ENCODE assay signal across 15 mouse cellular contexts in genomic region chr10:40750293-40751047, GRCm38 (mm10).
DNase-seq lines count a peak whose midpoint lies in the region; ATAC-seq and TF ChIP-seq lines count a peak whose summit lies in the region.
"Had no signal": no experiment of that assay in that cellular context is flagged by ENCODE, and none has a peak within 500 bp of the region (broad histone marks: within the 10 kb centered on the region; RNA-seq: fewer than 3 reads in every experiment).

No protein-coding gene starts in this region.

- H3K4me3 ChIP-seq in heart, embryonic 13.5 days = no peak overlapping the region
- H3K4me3 ChIP-seq in heart, embryonic 10.5 days = no peak overlapping the region
- no peak overlapping the region for H3K4me3 ChIP-seq in stomach, embryonic 14.5 days (ENCODE audit: low read depth, low read length)
- H3K4me3 ChIP-seq in stomach, postnatal 0 days (ENCODE audit: low read depth, low read length) = no peak overlapping the region
- no peak overlapping the region for H3K4me3 ChIP-seq in limb, embryonic 12.5 days (replicated peaks)
- no peak overlapping the region for H3K4me3 ChIP-seq in lung, postnatal 0 days (ENCODE audit: low read depth, low read length)
- H3K4me3 ChIP-seq in midbrain, embryonic 16.5 days (ENCODE audit: low read depth, low read length) = no peak overlapping the region
- H3K4me3 ChIP-seq: erythroblast, embryonic 14.5 days; liver, embryonic 13.5 days had no signal

- ATAC-seq in heart, embryonic 13.5 days (ENCODE audit: extremely low read depth, insufficient number of reproducible peaks, low FRiP score, low TSS enrichment) = no peak
- ATAC-seq in stomach, embryonic 14.5 days (ENCODE audit: insufficient number of reproducible peaks, insufficient read depth, low FRiP score, low read depth) = no peak
- ATAC-seq in stomach, postnatal 0 days (ENCODE audit: low FRiP score, low TSS enrichment) = no peak; the same call in 1 of the 2 replicates
- ATAC-seq in limb, embryonic 12.5 days (ENCODE audit: insufficient number of reproducible peaks, insufficient read depth, low FRiP score, low TSS enrichment, low read depth) = no peak
- ATAC-seq in lung, postnatal 0 days = no peak
- ATAC-seq in midbrain, embryonic 16.5 days = no peak
- ATAC-seq: CD4-positive, CD25-positive, alpha-beta regulatory T cell, adult 4 months had no signal

- H3K9me3 ChIP-seq in heart, embryonic 13.5 days = no peaks in the 10 kb centered on the region
- H3K9me3 ChIP-seq in heart, embryonic 10.5 days = no peaks in the 10 kb centered on the region
- no peaks in the 10 kb centered on the region for H3K9me3 ChIP-seq in stomach, embryonic 14.5 days (ENCODE audit: control insufficient read depth, low read depth, low read length)
- H3K9me3 ChIP-seq in stomach, postnatal 0 days (ENCODE audit: control insufficient read depth, low read length) = no peaks in the 10 kb centered on the region
- no peaks in the 10 kb centered on the region for H3K9me3 ChIP-seq in limb, embryonic 12.5 days
- H3K9me3 ChIP-seq in lung, postnatal 0 days (ENCODE audit: low read length) = no peaks in the 10 kb centered on the region
- H3K9me3 ChIP-seq in midbrain, embryonic 16.5 days (replicated peaks; ENCODE audit: control insufficient read depth, low read length, poor library complexity, severe bottlenecking) = no peaks in the 10 kb centered on the region
- H3K9me3 ChIP-seq: liver, embryonic 13.5 days had no signal

- H3K9ac ChIP-seq in heart, embryonic 13.5 days = no peak overlapping the region
- H3K9ac ChIP-seq in stomach, embryonic 14.5 days (replicated peaks; ENCODE audit: low read depth, low read length) = no peak overlapping the region
- H3K9ac ChIP-seq in stomach, postnatal 0 days (ENCODE audit: low read length) = no peak overlapping the region
- no peak overlapping the region for H3K9ac ChIP-seq in limb, embryonic 12.5 days (replicated peaks)
- H3K9ac ChIP-seq in lung, postnatal 0 days (replicated peaks; ENCODE audit: low read depth) = no peak overlapping the region
- H3K9ac ChIP-seq in midbrain, embryonic 16.5 days (ENCODE audit: low read depth, low read length) = no peak overlapping the region
- H3K9ac ChIP-seq: liver, embryonic 13.5 days had no signal

- 60% methylated on average over 10 of the region's 10 CpGs for WGBS in heart, embryonic 13.5 days
- 64% methylated on average over 10 of the region's 10 CpGs for WGBS in heart, embryonic 10.5 days
- 20% methylated on average over 10 of the region's 10 CpGs for WGBS in stomach, embryonic 14.5 days
- 23% methylated on average over 10 of the region's 10 CpGs for WGBS in stomach, postnatal 0 days
- 19% methylated on average over 10 of the region's 10 CpGs for WGBS in limb, embryonic 12.5 days
- 45% methylated on average over 10 of the region's 10 CpGs for WGBS in lung, postnatal 0 days
- 63% methylated on average over 10 of the region's 10 CpGs for WGBS in midbrain, embryonic 16.5 days

- H3K4me2 ChIP-seq in heart, embryonic 13.5 days = peak overlapping the region; percentile 5
- peak overlapping the region; percentile 34 for H3K4me2 ChIP-seq in stomach, embryonic 14.5 days (replicated peaks; ENCODE audit: low read depth, low read length)
- H3K4me2 ChIP-seq in stomach, postnatal 0 days (replicated peaks; ENCODE audit: low read depth) = no peak overlapping the region; the same call in 1 of the 2 replicates
- H3K4me2 ChIP-seq in limb, embryonic 12.5 days = peak overlapping the region; percentile 30
- H3K4me2 ChIP-seq in lung, postnatal 0 days (replicated peaks; ENCODE audit: low read depth, low read length) = no peak overlapping the region
- no peak overlapping the region for H3K4me2 ChIP-seq in midbrain, embryonic 16.5 days (ENCODE audit: low read length)
- H3K4me2 ChIP-seq: liver, embryonic 13.5 days had no signal

- no peaks in the 10 kb centered on the region for H3K36me3 ChIP-seq in heart, embryonic 13.5 days
- H3K36me3 ChIP-seq in heart, embryonic 10.5 days = no peaks in the 10 kb centered on the region
- H3K36me3 ChIP-seq in stomach, embryonic 14.5 days (ENCODE audit: control insufficient read depth, insufficient read depth, low read length) = no peaks in the 10 kb centered on the region
- H3K36me3 ChIP-seq in stomach, postnatal 0 days (ENCODE audit: control insufficient read depth, insufficient read depth, low read length) = no peaks in the 10 kb centered on the region
- H3K36me3 ChIP-seq in limb, embryonic 12.5 days = no peaks in the 10 kb centered on the region
- no peaks in the 10 kb centered on the region for H3K36me3 ChIP-seq in lung, postnatal 0 days (ENCODE audit: insufficient read depth, low read length)
- H3K36me3 ChIP-seq in midbrain, embryonic 16.5 days (ENCODE audit: control insufficient read depth, insufficient read depth, low read length) = no peaks in the 10 kb centered on the region
- H3K36me3 ChIP-seq: liver, embryonic 13.5 days had no signal

- no peak for TF ChIP-seq EP300 in stomach, postnatal 0 days (optimal IDR thresholded peaks at IDR 0.05)
- no peak for TF ChIP-seq EP300 in lung, postnatal 0 days (IDR thresholded peaks at IDR 0.05)

- TF ChIP-seq CTCF in stomach, postnatal 0 days (IDR thresholded peaks at IDR 0.05; ENCODE audit: low read depth) = no peak
- TF ChIP-seq CTCF in lung, postnatal 0 days (IDR thresholded peaks at IDR 0.05) = no peak

- no peak overlapping the region for H3K27ac ChIP-seq in heart, embryonic 13.5 days (replicated peaks)
- no peak overlapping the region for H3K27ac ChIP-seq in heart, embryonic 10.5 days
- H3K27ac ChIP-seq in stomach, embryonic 14.5 days (ENCODE audit: low read length) = no peak overlapping the region; the same call in 1 of the 2 replicates
- no peak overlapping the region for H3K27ac ChIP-seq in stomach, postnatal 0 days (replicated peaks)
- H3K27ac ChIP-seq in limb, embryonic 12.5 days = no peak overlapping the region
- H3K27ac ChIP-seq in lung, postnatal 0 days (ENCODE audit: low read length) = no peak overlapping the region
- H3K27ac ChIP-seq in midbrain, embryonic 16.5 days (ENCODE audit: low read length) = no peak overlapping the region
- H3K27ac ChIP-seq: liver, embryonic 13.5 days had no signal

- peaks cover 13% of the 10 kb centered on the region for H3K4me1 ChIP-seq in heart, embryonic 13.5 days
- H3K4me1 ChIP-seq in heart, embryonic 10.5 days = peaks cover 11% of the 10 kb centered on the region
- no peaks in the 10 kb centered on the region; the same call in 1 of the 2 replicates for H3K4me1 ChIP-seq in stomach, embryonic 14.5 days (ENCODE audit: control insufficient read depth, insufficient read depth, low read length)
- H3K4me1 ChIP-seq in stomach, postnatal 0 days (replicated peaks; ENCODE audit: control insufficient read depth, insufficient read depth) = no peaks in the 10 kb centered on the region
- peaks cover 20% of the 10 kb centered on the region for H3K4me1 ChIP-seq in limb, embryonic 12.5 days (replicated peaks)
- no peaks in the 10 kb centered on the region for H3K4me1 ChIP-seq in lung, postnatal 0 days (ENCODE audit: insufficient read depth, low read depth, low read length)
- peaks cover 13% of the 10 kb centered on the region for H3K4me1 ChIP-seq in midbrain, embryonic 16.5 days (ENCODE audit: control insufficient read depth, insufficient read depth, low read length)
- H3K4me1 ChIP-seq: liver, embryonic 13.5 days had no signal

- DNase-seq in heart, embryonic 10.5 days (ENCODE audit: low spot score) = no peak
- no peak for DNase-seq in stomach, postnatal 0 days (ENCODE audit: low spot score)
- no peak for DNase-seq in urinary bladder, postnatal 10 days (ENCODE audit: low spot score)
- no peak for DNase-seq in lung, postnatal 0 days (ENCODE audit: low spot score)
- DNase-seq: cerebellum, postnatal 36 days; heart, postnatal 14 days; kidney, postnatal 14 days; liver, embryonic 13.5 days; lung, postnatal 36 days had no signal

- no peaks in the 10 kb centered on the region for H3K27me3 ChIP-seq in heart, embryonic 13.5 days (replicated peaks)
- no peaks in the 10 kb centered on the region for H3K27me3 ChIP-seq in heart, embryonic 10.5 days (ENCODE audit: insufficient read depth, poor library complexity, severe bottlenecking)
- H3K27me3 ChIP-seq in stomach, embryonic 14.5 days (ENCODE audit: control insufficient read depth, insufficient read depth, low read length) = no peaks in the 10 kb centered on the region
- H3K27me3 ChIP-seq in stomach, postnatal 0 days (ENCODE audit: control insufficient read depth, insufficient read depth, low read length) = no peaks in the 10 kb centered on the region
- no peaks in the 10 kb centered on the region for H3K27me3 ChIP-seq in limb, embryonic 12.5 days
- no peaks in the 10 kb centered on the region for H3K27me3 ChIP-seq in lung, postnatal 0 days (replicated peaks; ENCODE audit: insufficient read depth, low read length)
- H3K27me3 ChIP-seq in midbrain, embryonic 16.5 days (ENCODE audit: control insufficient read depth, insufficient read depth, low read depth, low read length) = no peaks in the 10 kb centered on the region
- H3K27me3 ChIP-seq: liver, embryonic 13.5 days had no signal

Comparison
In these comparisons a context has a peak if more than half of its experiments do, and no peak if none do; other contexts are left out.
1. H3K4me2 ChIP-seq: peak in heart, embryonic 13.5 days (single experiment), stomach, embryonic 14.5 days (single experiment) and limb, embryonic 12.5 days (single experiment); none in stomach, postnatal 0 days (single experiment), lung, postnatal 0 days (single experiment) and midbrain, embryonic 16.5 days (single experiment).